In the genomic region with DNA sequence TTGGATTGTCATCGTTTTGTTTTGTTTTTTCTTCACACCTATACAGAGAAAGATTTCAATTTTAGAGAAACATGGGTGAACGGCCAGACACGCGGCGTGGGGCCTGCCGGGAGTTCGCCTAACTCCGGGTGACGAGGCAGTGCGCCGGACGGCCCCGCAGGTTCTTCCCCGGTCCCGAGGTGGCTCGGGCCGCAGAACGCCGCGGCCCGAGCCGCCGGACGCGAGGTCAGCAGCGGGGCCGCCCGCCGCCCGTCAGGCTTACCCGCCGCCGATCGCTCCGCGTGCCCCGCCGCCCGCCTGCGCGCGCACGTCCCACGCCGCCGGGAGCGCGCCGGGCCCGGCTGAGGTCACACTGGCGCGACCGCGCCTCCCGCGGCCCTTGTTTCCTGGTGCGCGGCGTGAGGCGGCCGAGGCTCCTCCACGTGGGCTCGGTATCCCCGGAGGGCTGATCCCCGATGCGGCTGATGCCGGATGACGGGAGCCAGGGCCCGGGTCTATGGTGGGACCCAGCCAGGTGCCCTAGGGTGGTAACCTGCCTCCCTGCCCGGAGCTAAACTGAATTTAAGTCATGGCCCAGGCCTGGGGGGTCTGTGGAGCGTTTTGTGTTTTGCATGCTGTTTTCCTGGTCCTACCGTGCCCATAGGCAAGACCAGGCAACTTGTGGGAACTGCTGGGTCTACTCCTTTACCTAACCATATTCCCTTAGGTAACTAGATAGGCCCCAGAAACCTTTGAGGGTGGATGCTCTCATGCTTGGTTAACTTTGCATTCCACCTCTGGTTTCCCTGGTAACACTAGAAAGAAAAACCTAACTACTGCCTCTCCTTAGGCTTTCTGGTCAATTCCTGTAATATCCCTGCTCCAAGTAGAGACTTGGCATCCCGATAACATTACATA, we compare ENCODE assay signal across 8 mouse cellular contexts. TPM values are rescaled to one million over a fixed set of nuclear protein-coding genes. Genes with fewer than 3 reads are reported as not detected.
DNase-seq lines count a peak whose midpoint lies in the region; ATAC-seq lines count a peak whose summit lies in the region.

A gene (minus strand): TSS at position 316 of the 897 bp plus-strand sequence.

- no peaks in the 10 kb centered on the region for H3K27me3 ChIP-seq in embryonic facial prominence, embryonic 14.5 days (replicated peaks; ENCODE audit: control insufficient read depth, insufficient read depth, low read length)
- H3K27me3 ChIP-seq in liver, embryonic 11.5 days (replicated peaks; ENCODE audit: control insufficient read depth, insufficient read depth, low read length): no peaks in the 10 kb centered on the region
- no peaks in the 10 kb centered on the region for H3K27me3 ChIP-seq in splenic B cell, adult 2 months (ENCODE audit: control insufficient read depth, insufficient read depth, low read length, poor library complexity, severe bottlenecking)

- H3K9me3 ChIP-seq in embryonic facial prominence, embryonic 14.5 days (ENCODE audit: control insufficient read depth, low read length): no peaks in the 10 kb centered on the region
- no peaks in the 10 kb centered on the region for H3K9me3 ChIP-seq in liver, embryonic 11.5 days (ENCODE audit: control insufficient read depth, low read length)

- peak; percentile 94 for ATAC-seq in embryonic facial prominence, embryonic 14.5 days (ENCODE audit: low read depth)
- ATAC-seq in liver, embryonic 11.5 days (replicated peaks; ENCODE audit: low FRiP score): peak; percentile 88

- H3K9ac ChIP-seq in embryonic facial prominence, embryonic 14.5 days (ENCODE audit: low read depth, low read length): peak within 1 kb of the TSS; percentile 83
- peak within 1 kb of the TSS; percentile 91 for H3K9ac ChIP-seq in liver, embryonic 11.5 days (ENCODE audit: low read depth, low read length)

- H3K36me3 ChIP-seq in embryonic facial prominence, embryonic 14.5 days (ENCODE audit: control insufficient read depth, insufficient read depth, low read length): no peaks in the 10 kb centered on the region
- H3K36me3 ChIP-seq in liver, embryonic 11.5 days (ENCODE audit: control insufficient read depth, insufficient read depth, low read length): peaks cover 2% of the 10 kb centered on the region; the same call in 1 of the 2 replicates
- H3K36me3 ChIP-seq in splenic B cell, adult 2 months (ENCODE audit: control insufficient read depth, insufficient read depth, low read length, poor library complexity, severe bottlenecking): no peaks in the 10 kb centered on the region

- WGBS in embryonic facial prominence, embryonic 14.5 days: 3% methylated on average over 49 of the region's 73 CpGs
- 2% methylated on average over 73 of the region's 73 CpGs for WGBS in liver, embryonic 11.5 days

- peaks cover 6% of the 10 kb centered on the region; the same call in 1 of the 2 replicates for H3K4me1 ChIP-seq in embryonic facial prominence, embryonic 14.5 days (ENCODE audit: control insufficient read depth, insufficient read depth, low read length)
- no peaks in the 10 kb centered on the region; the same call in 1 of the 2 replicates for H3K4me1 ChIP-seq in liver, embryonic 11.5 days (replicated peaks; ENCODE audit: control insufficient read depth, insufficient read depth, low read length)

- peak within 1 kb of the TSS; percentile 88 for H3K4me2 ChIP-seq in embryonic facial prominence, embryonic 14.5 days (ENCODE audit: low read depth, low read length)
- peak within 1 kb of the TSS; percentile 90 for H3K4me2 ChIP-seq in liver, embryonic 11.5 days

- peak within 1 kb of the TSS; percentile 64 for H3K4me3 ChIP-seq in embryonic facial prominence, embryonic 14.5 days (ENCODE audit: low read depth, low read length)
- H3K4me3 ChIP-seq in liver, embryonic 11.5 days (ENCODE audit: low read depth, low read length): peak within 1 kb of the TSS; percentile 67

- peak; percentile 83 for DNase-seq in A20 (ENCODE audit: low read depth, low spot score)
- peak; percentile 87 to 91 for DNase-seq in adrenal gland, postnatal 36 days
- peak; percentile 82 for DNase-seq in embryonic facial prominence, embryonic 14.5 days (ENCODE audit: low spot score)
- peak; percentile 34 for DNase-seq in heart, adult 8-10 months (ENCODE audit: low spot score)
- DNase-seq in kidney, adult 9 months: peak; percentile 69
- DNase-seq in liver, embryonic 11.5 days (ENCODE audit: low spot score): peak; percentile 77
- peak; percentile 86 for DNase-seq in naive thymus-derived CD4-positive, alpha-beta T cell, adult 2 months (ENCODE audit: low read depth)
- peak; percentile 81 for DNase-seq in splenic B cell, adult 2 months (ENCODE audit: low read depth, low spot score)

- peak within 1 kb of the TSS; percentile 67 for H3K27ac ChIP-seq in embryonic facial prominence, embryonic 14.5 days (replicated peaks; ENCODE audit: low read depth, low read length)
- peak within 1 kb of the TSS; percentile 54 for H3K27ac ChIP-seq in liver, embryonic 11.5 days (ENCODE audit: low read depth, low read length)

RNA-seq across cellular contexts. Expression of the gene that starts here (rescaled TPM):
- total RNA-seq in adrenal gland, postnatal 36 days (2021): 10 to 100 TPM; 17.9 to 27.4 TPM
- polyA plus RNA-seq in embryonic facial prominence, embryonic 14.5 days (2014; fragmentation: Nextera tagmentation; extraction: Ambion mirVana): 28.4 and 36.0 TPM in 2 replicates
- total RNA-seq in heart, adult 8-10 months (2022): 10 to 100 TPM; 36.2 to 40.5 (median 36.7) TPM
- 67.9 and 69.0 TPM in 2 replicates for polyA plus RNA-seq in liver, embryonic 11.5 days (2014; fragmentation: Nextera tagmentation; extraction: Ambion mirVana)

Comparison
In these comparisons a context has a peak if more than half of its experiments do, and no peak if none do; other contexts are left out.
1. Peak in every context shown above with its lines: DNase-seq, ATAC-seq, H3K4me3 ChIP-seq and H3K27ac ChIP-seq.
2. DNase-seq: peak in every context shown above with its lines; median percentile 89 in adrenal gland, postnatal 36 days; 86 in naive thymus-derived CD4-positive, alpha-beta T cell, adult 2 months; 83 in A20; 82 in embryonic facial prominence, embryonic 14.5 days; 81 in splenic B cell, adult 2 months; 77 in liver, embryonic 11.5 days; 69 in kidney, adult 9 months; 34 in heart, adult 8-10 months.